ENCODE assay signal across 8 mouse cellular contexts in genomic region chr7:5014251-5015117, GRCm38 (mm10). TPM values are rescaled to one million over a fixed set of nuclear protein-coding genes. Genes with fewer than 3 reads are reported as not detected.
DNase-seq lines count a peak whose midpoint lies in the region; ATAC-seq and TF ChIP-seq lines count a peak whose summit lies in the region.

TSS of gene Zfp524 (plus strand) at chr7:5014415.
TSS of gene Fiz1 (minus strand) at chr7:5014697.

- H3K9me3 ChIP-seq in hindbrain, embryonic 10.5 days = peaks cover 4% of the 10 kb centered on the region; the same call in 1 of the 2 replicates
- no peaks in the 10 kb centered on the region for H3K9me3 ChIP-seq in lung, postnatal 0 days (ENCODE audit: low read length)

- peak within 1 kb of the TSS; percentile 68 for H3K4me2 ChIP-seq in lung, postnatal 0 days (replicated peaks; ENCODE audit: low read depth, low read length)

- WGBS in hindbrain, embryonic 10.5 days = under 1% methylated on average over 42 of the region's 42 CpGs
- WGBS in lung, postnatal 0 days = 1% methylated on average over 42 of the region's 42 CpGs

- peak within 1 kb of the TSS; percentile 69 for H3K9ac ChIP-seq in lung, postnatal 0 days (replicated peaks; ENCODE audit: low read depth)

- H3K27ac ChIP-seq in hindbrain, embryonic 10.5 days = peak within 1 kb of the TSS; percentile 97
- H3K27ac ChIP-seq in lung, postnatal 0 days (ENCODE audit: low read length) = peak within 1 kb of the TSS; percentile 97

- H3K4me1 ChIP-seq in hindbrain, embryonic 10.5 days (replicated peaks) = peaks cover 21% of the 10 kb centered on the region
- H3K4me1 ChIP-seq in lung, postnatal 0 days (ENCODE audit: insufficient read depth, low read depth, low read length) = no peaks in the 10 kb centered on the region

- peaks cover 51% of the 10 kb centered on the region for H3K36me3 ChIP-seq in hindbrain, embryonic 10.5 days
- peaks cover 14% of the 10 kb centered on the region for H3K36me3 ChIP-seq in lung, postnatal 0 days (ENCODE audit: insufficient read depth, low read length)

- DNase-seq in MEL-GATA-1-ER (ENCODE audit: extremely low read depth, low read depth) = peak; percentile 87
- DNase-seq in cerebellum, adult 9-10 months = peak; percentile 98
- DNase-seq in hindbrain, embryonic 10.5 days (ENCODE audit: low spot score) = peak; percentile 95
- DNase-seq in layer of hippocampus, adult 9-11 months = peak; percentile 97
- DNase-seq in lung, postnatal 0 days (ENCODE audit: low spot score) = peak; percentile 97
- DNase-seq in ovary, postnatal 14 days (ENCODE audit: low spot score) = peak; percentile 97
- peak; percentile 98 for DNase-seq in thymus, postnatal 14 days

- peak within 1 kb of the TSS; percentile 65 for H3K4me3 ChIP-seq in hindbrain, embryonic 10.5 days
- H3K4me3 ChIP-seq in lung, postnatal 0 days (ENCODE audit: low read depth, low read length) = peak within 1 kb of the TSS; percentile 61

- TF ChIP-seq EP300 in lung, postnatal 0 days (IDR thresholded peaks at IDR 0.05) = 0 out of 2 replicates have a peak, but pooled peaks have one; percentile 8

- no peaks in the 10 kb centered on the region for H3K27me3 ChIP-seq in hindbrain, embryonic 10.5 days (ENCODE audit: insufficient read depth, poor library complexity, severe bottlenecking)
- no peaks in the 10 kb centered on the region for H3K27me3 ChIP-seq in lung, postnatal 0 days (replicated peaks; ENCODE audit: insufficient read depth, low read length)

- TF ChIP-seq CTCF in lung, postnatal 0 days (IDR thresholded peaks at IDR 0.05) = no peak

- peak; percentile 62 for ATAC-seq in frontal cortex, adult (ENCODE audit: low TSS enrichment)
- ATAC-seq in lung, postnatal 0 days = peak; percentile 79

RNA-seq across cellular contexts. Expression of gene Zfp524, which starts in this region (rescaled TPM):
- polyA plus RNA-seq in hindbrain, embryonic 10.5 days (2016; fragmentation: Nextera tagmentation; extraction: Ambion mirVana) = 9.7 and 9.9 TPM in 2 replicates
- 22.4 and 24.6 TPM in 2 replicates for polyA plus RNA-seq in lung, postnatal 0 days (2015; fragmentation: Nextera tagmentation; extraction: Ambion mirVana)

RNA-seq across cellular contexts. Expression of gene Fiz1, which starts in this region (rescaled TPM):
- 55.2 and 65.1 TPM in 2 replicates for polyA plus RNA-seq in hindbrain, embryonic 10.5 days (2016; fragmentation: Nextera tagmentation; extraction: Ambion mirVana)
- polyA plus RNA-seq in lung, postnatal 0 days (2015; fragmentation: Nextera tagmentation; extraction: Ambion mirVana) = 20.5 and 20.8 TPM in 2 replicates

Comparison
In these comparisons a context has a peak if more than half of its experiments do, and no peak if none do; other contexts are left out.
1. Peak in every context shown above with its lines: DNase-seq, ATAC-seq, H3K4me3 ChIP-seq and H3K27ac ChIP-seq.